Mouse (Mus musculus): ENCODE data around the gene Gm17657.
"Not testable (repeated sequence)": the region's sequence is repeated elsewhere in the genome, so short reads cannot be mapped to it uniquely, and the experiment has no call there.

Gene Gm17657

DNA sequence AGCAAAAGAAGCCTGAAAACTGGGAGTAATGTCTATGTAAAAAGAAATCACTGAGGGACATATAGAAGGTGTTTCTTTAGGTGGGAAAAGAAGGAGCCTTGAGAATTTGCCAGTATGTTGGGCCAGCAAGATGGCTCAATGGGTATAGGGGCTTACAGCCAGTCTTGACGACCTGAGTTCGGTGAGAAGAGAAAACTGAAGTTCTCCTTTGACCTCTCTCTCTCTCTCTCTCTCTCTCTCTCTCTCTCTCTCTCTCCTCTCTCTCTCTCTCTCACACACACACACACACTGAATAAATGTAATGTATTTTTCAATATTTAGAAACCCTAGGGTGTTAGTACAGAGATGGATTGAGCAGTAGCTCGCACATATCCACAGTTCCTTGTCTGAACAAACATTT is 944 bp downstream of the Gm17657 start:
- no peak for DNase-seq (ENCODE audit: low read depth, low spot score)

DNA sequence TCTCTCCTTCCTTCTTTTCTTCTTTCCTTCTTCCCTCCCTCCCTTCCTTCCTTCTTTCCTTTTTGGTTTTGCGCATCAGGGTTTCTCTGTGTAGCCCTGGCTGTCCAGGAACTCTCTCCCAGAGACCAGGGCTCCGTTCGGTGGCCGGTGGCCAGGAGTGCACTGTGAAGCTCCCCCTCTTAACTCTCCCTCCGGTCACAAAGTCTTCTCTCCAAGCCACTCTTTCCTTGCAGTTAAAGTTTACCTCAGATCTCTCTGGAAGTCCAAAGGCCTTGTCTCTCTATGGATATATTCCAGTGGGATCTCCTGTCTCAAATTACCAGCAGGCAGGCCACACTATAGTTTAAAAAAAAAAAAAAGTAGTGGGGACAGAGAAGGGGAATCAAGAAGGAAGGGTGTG is 4.2 kb downstream of the Gm17657 start:
- DNase-seq (ENCODE audit: low read depth, low spot score): no peak

DNA sequence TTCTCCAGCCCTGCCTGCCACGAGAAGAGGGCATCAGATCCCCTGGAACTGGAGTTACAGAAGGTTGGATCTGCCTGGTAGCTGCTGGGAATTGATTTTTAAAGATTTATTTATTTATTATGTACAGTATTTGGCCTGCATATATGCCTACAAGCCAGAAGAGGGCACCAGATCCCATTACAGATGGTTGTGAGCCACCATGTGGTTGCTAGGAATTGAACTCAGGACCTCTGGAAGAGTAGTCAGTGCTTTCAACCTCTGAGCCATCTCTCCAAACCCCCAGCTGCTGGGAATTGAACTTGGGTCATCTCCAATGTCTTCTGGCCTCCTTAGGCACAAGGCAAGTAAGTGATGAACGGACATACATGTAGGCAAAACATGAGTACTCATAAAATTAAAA is 5.4 kb downstream of the Gm17657 start:
- DNase-seq (ENCODE audit: low read depth, low spot score): no peak

DNA sequence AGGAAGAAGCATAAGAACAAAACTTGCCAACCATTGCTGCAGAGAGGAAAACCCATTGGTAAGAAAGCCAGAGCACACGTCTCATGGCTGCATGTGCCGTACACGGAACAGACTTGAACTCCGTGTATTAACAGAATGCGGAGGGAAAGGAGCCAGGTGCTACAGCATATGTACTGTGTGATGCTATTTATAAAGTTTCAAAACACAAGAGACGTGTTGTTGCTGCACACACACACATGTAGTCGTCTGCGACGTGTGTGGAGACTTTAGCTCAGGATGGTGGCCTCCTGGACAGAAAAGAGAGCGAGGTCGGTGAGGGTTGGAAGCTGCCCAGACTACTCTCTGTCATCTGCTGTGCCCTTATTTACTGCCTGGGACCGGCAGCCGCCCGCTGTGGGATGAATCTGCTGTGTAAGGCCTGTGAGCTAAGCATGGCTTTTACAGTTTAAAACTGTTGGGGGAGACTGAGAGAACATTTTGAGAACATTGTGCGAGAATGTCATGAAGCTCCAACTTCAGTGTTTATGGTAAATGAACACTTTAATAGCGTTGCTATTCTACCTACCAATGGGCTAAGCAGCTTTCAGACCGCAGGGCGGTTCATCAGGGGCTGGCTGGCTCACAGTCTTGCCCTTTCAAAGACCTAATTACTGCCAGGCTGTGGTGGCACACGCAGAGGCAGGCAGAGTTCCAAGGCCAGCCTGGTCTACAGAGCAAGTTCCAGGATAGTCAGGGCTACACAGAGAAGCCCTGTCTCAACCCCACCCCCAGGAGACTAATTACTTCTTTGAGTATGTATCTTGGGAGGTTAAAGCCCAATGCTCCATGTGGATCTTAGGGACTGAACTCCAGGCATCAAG is 6.4 kb downstream of the Gm17657 start:
- no peak for DNase-seq (ENCODE audit: low read depth, low spot score)

DNA sequence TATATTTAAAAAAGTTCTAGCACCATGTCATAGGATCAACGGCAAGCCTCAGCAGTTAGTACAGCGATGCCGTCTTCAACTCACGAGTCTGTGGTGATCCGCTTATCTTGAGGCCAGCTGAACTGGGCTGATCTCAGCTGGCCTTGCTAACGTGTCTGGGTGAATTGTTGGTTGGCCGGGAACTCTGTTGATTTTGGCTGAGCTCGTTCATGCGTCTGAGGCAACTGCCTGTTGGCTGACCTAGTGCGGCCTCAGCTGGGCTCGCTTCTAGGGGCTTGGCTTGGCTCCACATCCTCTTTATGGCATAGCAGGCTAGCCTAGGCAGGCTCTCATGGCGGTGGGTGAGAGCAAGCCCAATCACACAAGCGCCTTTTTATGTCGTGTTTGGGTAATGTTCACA is 8.0 kb downstream of the Gm17657 start:
- no peak for DNase-seq (ENCODE audit: low read depth, low spot score)

DNA sequence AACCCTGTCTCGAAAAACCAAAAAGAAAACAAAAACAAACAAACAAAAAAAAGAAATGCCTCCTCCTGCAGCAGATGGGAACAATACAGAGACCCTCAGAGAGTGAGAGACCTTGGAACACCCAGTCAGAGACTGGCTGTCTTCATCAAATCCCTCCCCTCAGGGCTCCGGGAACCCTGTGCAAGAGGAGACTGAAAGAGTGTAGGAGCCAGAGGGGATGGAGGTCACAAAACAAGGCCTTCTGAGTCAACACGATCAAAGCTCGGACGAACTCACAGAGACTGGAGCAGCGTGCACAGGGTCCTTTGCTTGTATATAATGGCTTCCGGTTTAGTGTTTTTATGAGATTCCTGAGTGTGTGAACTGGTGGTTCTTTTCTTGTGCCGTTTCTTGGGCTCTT is 9.0 kb downstream of the Gm17657 start:
- no peak for DNase-seq (ENCODE audit: low read depth, low spot score)

DNA sequence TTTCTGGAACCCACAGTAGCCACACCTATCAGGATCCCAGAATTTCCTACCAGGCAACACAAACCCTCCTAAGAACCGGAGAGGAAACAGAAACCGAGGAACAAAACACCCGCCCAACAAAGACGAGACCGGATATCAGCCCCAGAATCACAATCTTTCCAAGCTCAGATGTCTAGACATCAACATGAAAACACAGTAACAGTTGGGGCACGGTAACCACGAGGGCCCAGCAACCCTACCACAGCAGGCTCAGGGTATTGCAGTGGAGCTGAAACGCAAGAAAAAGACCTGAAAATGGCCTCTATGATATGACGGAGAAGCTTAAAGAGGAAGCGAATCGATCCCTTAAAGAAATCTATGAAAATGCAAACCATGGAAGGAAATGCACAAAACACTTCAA is 15.6 kb downstream of the Gm17657 start:
- DNase-seq (ENCODE audit: low read depth, low spot score): no peak

DNA sequence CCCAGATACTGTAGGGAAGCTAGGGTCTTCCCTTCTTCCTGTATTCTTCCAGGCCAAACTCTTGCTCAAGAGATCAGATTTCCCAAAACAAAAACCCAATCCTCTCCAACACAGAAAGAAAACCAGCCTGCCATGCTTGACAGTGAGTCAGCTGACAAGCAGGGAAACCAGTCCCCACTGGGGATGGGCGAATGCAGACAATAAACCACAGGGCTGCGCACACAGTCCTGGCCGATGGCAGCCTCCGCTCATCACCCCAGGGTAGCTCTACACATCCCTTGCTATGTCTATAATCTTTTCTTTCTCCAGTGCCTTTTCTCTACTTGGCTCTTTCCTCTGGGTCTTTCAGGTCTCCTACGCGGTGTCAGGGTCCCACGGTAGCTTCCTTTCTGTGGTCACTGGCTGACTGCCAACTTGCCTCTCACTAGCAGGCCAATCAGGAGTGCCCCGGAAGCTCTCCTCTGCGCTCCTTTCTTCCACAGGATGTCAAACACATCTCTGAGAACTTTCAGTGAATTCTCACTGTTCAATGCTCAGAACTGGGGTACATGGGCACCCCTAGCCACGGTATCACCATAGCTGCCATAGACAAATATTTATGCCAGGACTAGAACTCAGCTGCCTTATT is 17.6 kb downstream of the Gm17657 start:
- no peak for DNase-seq (ENCODE audit: low read depth, low spot score)

DNA sequence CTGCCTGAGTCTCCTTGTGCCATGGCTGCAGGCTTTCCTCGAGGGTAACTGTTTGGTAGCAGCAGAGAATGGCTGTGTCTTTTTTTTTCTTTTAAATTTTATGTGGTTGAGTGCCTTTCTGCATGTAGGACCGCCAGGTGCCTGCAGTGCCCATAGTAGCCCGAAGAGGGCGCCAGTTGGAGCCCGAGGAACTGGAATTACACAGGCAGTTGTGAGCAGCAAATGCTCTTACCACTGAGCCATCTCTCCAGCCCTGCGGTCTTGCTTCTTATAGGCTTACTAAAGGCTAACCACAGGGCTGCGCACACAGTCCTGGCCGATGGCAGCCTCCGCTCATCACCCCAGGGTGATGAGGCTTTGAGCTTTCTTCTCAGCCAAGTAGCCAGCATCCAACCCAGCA is 18.2 kb downstream of the Gm17657 start:
- no peak for DNase-seq (ENCODE audit: low read depth, low spot score)

DNA sequence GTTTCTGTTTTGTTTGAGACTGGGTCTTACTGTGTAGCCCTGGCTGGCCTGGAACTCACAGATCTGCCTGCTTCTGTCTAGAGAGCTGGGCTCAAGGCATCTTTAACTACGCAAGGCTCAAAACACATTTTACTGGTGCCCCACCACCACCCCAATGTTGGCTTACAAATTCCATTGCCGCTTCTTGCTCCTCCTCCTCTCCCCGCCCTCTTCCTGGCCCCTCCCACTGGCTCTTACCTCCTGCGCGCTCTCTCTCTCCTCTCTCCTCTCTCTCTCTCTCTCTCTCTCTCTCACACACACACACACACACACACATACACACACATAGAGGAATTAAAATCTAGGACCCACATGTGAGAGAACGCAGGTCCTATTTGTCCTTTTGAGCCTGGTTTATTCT is 18.9 kb downstream of the Gm17657 start:
- DNase-seq (ENCODE audit: low read depth, low spot score): no peak

DNA sequence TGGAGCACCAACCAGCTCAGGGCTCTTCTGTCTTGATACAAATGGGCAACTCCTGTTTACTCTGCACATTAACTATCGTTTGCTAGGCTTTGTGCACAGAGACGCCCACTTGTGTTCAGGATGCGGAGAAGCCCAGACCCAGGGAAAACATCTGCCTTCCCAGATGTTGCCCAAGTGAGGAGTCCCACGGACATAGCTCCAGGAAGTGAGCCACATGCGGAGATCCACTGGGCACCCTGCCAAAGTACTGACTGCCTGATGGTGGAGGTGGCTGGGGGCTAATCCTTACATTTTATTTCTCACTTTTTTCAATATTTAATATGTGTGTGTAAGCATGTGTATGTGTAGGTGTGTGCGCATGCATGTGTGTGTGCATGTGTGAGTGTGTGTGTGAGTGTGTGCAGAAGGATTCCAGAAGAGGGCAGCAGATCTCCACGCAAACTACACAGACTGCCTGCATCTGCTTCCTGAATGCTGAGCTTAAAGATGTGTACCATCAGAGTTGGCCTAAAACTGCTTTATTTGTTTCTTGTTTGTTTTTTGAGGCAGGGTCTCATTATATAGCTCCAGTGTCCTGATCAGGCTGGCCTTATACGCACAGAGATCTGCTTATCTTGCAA is 20.8 kb downstream of the Gm17657 start:
- DNase-seq (ENCODE audit: low read depth, low spot score): no peak

DNA sequence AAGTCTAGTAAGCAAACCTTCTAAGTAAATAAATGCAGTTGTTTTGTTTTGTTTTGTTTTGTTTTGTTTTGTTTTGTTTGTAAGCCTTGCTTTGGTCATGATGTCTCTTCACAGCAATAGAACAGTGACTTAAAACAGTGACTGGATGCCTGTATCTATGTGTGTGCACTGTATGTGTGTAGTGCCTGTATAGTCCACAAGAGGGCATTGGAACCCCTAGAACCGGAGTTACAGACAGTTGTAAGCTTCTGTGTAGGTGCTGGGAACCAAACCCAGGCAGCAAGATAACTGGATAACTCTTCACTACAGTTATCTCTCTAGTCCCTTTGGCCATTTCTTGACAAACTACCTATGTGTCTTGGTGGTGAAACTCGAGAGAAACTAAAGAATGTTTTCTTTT is 23.8 kb downstream of the Gm17657 start:
- no peak for DNase-seq (ENCODE audit: low read depth, low spot score)

DNA sequence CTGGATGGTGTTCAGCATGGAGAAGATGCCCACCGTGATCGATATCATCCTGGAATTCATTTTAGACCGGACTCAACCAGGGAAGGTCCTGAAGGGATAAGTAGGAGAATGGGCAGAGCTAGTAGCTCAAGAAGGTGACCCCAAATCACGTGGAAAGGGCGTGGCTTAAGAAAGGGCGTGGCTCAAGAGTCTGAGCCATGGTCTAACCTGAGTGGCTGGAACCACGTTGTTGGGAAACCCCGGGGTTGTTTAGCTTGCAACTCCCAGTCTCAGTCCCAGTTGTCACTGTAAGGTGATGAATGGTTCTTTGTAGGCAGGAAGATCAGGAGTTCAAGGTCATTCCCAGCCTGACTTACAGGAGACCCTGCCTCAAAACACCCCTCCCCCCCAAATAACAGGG is 29.7 kb downstream of the Gm17657 start:
- DNase-seq (ENCODE audit: low read depth, low spot score): no peak

DNA sequence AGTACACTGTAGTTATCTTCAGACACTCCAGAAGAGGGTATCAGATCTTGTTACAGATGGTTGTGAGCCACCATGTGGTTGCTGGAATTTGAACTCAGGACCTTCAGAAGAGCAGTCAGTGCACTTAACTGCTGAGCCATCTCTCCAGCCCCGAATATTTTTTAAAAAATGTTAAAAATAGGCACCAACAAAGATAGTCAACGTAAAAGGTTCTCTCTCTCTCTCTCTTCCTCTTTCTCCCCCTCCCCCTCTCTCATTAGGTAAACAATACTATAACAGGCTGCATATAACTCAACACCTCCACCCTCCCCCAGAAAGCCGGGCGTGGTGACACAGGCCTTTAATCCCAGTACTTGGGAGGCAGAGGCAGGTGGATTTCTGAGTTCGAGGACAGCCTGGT is 30.8 kb downstream of the Gm17657 start:
- not testable (repeated sequence) for DNase-seq (ENCODE audit: low read depth, low spot score)

DNA sequence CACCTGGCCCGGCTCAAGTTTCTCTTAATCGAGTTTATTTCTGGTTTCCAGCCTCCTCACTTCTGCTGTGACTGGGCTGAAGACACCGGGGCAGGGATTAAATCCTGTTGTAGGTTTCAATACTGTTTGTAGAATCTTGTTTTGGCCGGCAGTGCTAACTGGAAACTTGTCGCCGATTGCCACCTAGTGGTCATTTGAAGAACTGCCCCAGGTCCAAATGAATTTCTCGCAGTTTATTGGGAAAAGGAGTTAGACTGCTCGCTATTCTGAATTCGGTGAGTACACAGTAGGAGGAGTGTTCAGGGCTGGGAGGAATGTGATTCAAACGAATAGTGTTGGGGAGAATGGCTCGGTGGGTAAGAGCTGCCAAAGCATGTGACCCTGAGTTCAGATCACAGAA is 35.0 kb downstream of the Gm17657 start:
- peak; percentile 79 for DNase-seq (ENCODE audit: low read depth, low spot score)

DNA sequence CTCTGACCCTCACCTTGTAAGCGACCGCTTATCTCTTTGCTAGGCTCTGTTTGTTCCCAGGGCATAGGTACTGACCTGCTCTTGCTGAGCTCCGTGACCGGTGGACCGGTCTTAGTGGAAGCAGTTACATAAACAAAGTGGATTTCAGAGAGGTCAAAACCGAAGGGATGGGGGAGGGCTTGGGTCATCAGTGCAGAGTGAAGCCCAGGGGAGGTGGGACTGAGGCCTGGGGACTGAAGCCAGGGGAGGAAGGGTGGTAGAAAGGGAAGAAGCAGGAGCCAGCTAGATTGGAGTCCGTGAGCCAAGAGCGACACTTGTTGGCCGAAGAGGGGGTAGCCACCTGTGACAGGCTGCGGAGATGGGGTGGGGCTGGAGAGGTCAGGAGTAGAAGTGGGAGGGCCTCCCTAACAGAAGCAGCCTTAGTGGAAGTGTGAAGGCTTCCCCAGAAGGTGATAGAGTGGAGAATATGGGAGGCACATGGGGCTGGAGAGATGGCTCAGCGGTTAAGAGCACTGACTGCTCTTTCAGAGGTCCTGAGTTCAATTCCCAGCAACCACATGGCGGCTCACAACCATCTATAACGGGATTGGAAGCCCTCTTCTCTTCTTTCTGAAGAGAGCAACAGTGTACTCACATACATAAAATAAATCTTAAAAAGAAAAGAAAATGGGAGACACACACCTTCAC is 36.3 kb downstream of the Gm17657 start:
- peak; percentile 74 for DNase-seq (ENCODE audit: low read depth, low spot score)

DNA sequence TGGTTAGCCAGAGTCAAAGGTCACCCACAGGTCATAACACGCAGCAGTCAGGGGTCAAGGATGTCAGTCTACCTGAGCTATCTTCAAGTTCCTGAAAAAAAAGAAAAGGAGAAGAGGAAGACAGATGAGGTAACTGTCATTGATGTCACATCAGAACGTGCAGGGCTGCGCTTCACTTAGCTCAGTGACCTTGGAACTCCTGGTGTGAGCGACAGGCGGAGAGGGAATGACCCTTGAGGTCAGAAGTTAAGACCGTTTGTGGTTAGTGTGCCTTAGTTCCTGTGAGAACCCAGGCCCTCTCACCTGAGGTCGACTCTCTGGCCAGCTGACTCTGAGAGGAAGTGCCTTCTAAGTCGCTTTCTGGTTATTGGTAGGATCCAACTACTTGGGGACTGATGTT is 38.7 kb downstream of the Gm17657 start:
- no peak for DNase-seq (ENCODE audit: low read depth, low spot score)

DNA sequence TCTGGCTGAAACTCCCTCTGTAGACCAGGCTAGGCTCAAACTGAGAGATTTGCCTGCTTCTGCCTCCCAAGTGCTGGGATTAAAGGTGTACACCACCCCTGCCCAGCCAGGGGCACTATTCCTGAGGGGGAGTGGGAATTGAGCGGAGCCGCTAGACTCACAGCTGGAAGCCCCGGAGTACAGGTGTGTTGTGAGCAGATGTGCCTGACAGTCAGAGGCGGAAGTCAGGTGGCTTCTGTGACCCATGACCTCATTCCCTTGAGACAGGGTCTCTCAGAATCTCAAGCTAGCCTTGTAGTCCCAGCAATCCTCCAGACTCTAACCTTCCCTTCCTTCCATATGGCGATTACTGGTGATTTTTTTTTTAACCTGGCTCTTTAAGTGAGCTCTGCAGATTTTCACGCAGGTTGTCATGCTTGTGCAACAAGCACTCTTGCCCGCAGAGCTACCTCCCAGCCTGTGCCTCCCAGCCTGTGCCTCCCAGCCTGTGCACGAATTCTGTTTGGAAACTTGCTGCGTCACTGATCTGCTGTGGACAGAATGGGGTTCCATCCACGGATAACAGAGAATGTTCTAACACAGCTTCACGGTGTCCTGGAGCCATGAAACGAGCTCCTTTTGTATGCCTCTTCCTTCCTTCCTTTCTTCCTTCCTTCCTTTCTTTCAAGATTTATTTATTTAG is 40.4 kb downstream of the Gm17657 start:
- DNase-seq (ENCODE audit: low read depth, low spot score): no peak

DNA sequence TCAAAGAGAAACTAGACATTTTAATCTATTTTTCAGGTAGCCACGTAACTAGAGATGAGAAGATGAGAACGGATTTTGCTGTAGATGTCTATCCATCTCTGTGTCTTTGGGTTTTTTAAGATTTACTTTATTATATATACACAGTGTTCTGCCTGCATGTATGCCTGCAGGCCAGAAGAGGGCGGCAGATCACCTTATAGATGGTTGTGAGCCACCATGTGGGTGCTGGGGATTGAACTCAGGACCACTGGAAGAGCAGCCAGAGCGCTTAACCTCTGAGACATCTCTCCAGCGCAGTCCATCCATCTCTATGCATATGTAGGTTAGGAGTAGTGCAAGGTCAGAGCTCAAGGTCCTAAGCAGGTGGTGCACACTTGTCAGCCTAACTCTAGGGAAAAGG is 45.7 kb downstream of the Gm17657 start:
- DNase-seq (ENCODE audit: low read depth, low spot score): no peak

DNA sequence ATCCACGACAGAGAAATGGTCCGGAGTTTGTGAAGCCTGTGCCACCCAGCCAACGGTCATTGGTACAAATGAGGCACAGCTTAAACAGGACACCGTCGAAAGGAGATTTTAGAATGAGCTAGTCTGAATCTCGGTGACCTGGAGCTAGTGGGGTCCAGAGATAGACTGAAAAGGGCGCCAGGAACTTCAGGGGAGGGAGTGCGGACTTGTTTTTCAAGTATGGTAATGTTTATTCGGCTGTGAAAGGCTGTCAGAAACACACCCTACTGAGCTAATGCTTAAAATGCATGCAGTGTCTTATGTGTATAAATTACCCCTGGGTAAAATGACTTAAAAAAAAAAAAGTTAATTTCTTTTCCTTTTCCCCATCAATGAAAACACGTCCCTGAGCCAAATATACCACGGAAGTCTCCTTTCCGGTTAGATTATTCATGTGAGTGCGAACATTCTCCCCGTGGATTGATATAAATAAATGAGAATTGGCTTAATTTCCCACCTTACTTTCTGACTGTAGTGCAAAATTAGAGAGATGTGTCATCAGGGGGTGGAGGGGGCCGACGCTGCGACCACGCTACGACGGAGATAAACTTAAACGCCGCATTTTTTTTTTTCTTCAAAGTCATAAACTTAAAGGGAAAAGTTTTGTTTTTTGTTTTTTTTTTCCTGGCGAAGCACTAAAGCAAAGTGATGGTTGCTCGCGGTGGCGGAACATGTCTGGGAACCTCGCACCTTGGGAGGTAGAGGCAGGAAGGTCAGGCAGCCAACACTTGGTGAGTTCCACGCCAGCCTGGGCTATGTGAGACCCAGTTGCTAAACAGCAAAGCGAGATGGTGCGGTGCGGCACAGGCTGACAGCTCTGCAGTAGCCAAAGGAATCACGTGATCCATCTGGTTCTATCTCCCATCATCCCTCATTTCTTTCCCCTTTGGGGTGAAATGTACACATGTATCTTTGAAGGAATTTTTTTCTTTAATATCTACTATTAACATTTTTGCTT is 46.5 kb downstream of the Gm17657 start:
- DNase-seq (ENCODE audit: low read depth, low spot score): no peak

Data from c-Kit-negative CD71-positive TER-119-positive erythroid progenitor cells, embryonic 14.5 days (primary cell).